Mouse (Mus musculus): ENCODE data around the gene Zfp36l2. TPM values are rescaled to one million over a fixed set of nuclear protein-coding genes. Genes with fewer than 3 reads are reported as not detected.

The Zfp36l2 gene
- polyA plus RNA-seq, 1 experiment, result 171 TPM

- Histone ChIP-seq H3K4me1 (ENCODE audit: control insufficient read depth, insufficient read depth, low read length) (peaks cover 6% of the 10 kb centered on the region; the same call in 1 of the 2 replicates), H3K4me3 (ENCODE audit: insufficient read depth, low read length) (no peak overlapping the region), H3K27ac (ENCODE audit: insufficient read depth, low read length) (no peak overlapping the region)
- no peak for TF ChIP-seq CTCF (IDR thresholded peaks at IDR 0.05; ENCODE audit: borderline replicate concordance, insufficient read depth, low read length)
- no peak for TF ChIP-seq POLR2A (IDR thresholded peaks at IDR 0.05; ENCODE audit: low read depth, low read length)
Observed at GRCm38 (mm10) chr17:84137393-84138171, 50.2 kb downstream of the Zfp36l2 start.

- H3K27ac ChIP-seq (ENCODE audit: insufficient read depth, low read length), result no peak overlapping the region
- no peak overlapping the region for H3K4me3 ChIP-seq (ENCODE audit: insufficient read depth, low read length)
- no peak for TF ChIP-seq POLR2A (IDR thresholded peaks at IDR 0.05; ENCODE audit: low read depth, low read length)
- no peak for TF ChIP-seq CTCF (IDR thresholded peaks at IDR 0.05; ENCODE audit: borderline replicate concordance, insufficient read depth, low read length)
- peaks cover 6% of the 10 kb centered on the region; the same call in 1 of the 2 replicates for H3K4me1 ChIP-seq (ENCODE audit: control insufficient read depth, insufficient read depth, low read length)
Observed at GRCm38 (mm10) chr17:84136669-84137392, 50.9 kb downstream of the Zfp36l2 start.

- Histone ChIP-seq H3K27ac (ENCODE audit: insufficient read depth, low read length) (no peak overlapping the region), H3K4me3 (ENCODE audit: insufficient read depth, low read length) (no peak overlapping the region), H3K4me1 (ENCODE audit: control insufficient read depth, insufficient read depth, low read length) (0 out of 2 replicates have a peak, but pooled peaks cover 6% of the 10 kb centered on the region)
- no peak for TF ChIP-seq CTCF (IDR thresholded peaks at IDR 0.05; ENCODE audit: borderline replicate concordance, insufficient read depth, low read length)
- no peak for TF ChIP-seq POLR2A (IDR thresholded peaks at IDR 0.05; ENCODE audit: low read depth, low read length)
Observed at GRCm38 (mm10) chr17:84136217-84136616, 51.5 kb downstream of the Zfp36l2 start.

- Histone ChIP-seq H3K4me3 (ENCODE audit: insufficient read depth, low read length) (no peak overlapping the region), H3K27ac (ENCODE audit: insufficient read depth, low read length) (no peak overlapping the region), H3K4me1 (ENCODE audit: control insufficient read depth, insufficient read depth, low read length) (no peaks in the 10 kb centered on the region)
- TF ChIP-seq CTCF (IDR thresholded peaks at IDR 0.05; ENCODE audit: borderline replicate concordance, insufficient read depth, low read length) (no peak), POLR2A (IDR thresholded peaks at IDR 0.05; ENCODE audit: low read depth, low read length) (no peak)
Observed at GRCm38 (mm10) chr17:84135243-84135642, 52.5 kb downstream of the Zfp36l2 start.

Measured in embryonic fibroblast, embryonic 13.5 days (primary cell).